Comparison of ENCODE assay signal across 17 mouse cellular contexts in genomic region chr12:66157630-66158292, GRCm38 (mm10).
DNase-seq lines count a peak whose midpoint lies in the region; ATAC-seq lines count a peak whose summit lies in the region.
"Had no signal": no experiment of that assay in that cellular context is flagged by ENCODE, and none has a peak within 500 bp of the region (broad histone marks: within the 10 kb centered on the region; RNA-seq: fewer than 3 reads in every experiment).

No protein-coding gene starts in this region.

- DNase-seq in forebrain, embryonic 11.5 days (ENCODE audit: low spot score), result no peak
- no peak for DNase-seq in forebrain, embryonic 10.5 days (ENCODE audit: extremely low spot score, low spot score)
- peak; percentile 14 for DNase-seq in neural tube, embryonic 11.5 days (ENCODE audit: low spot score)
- peak; percentile 75 for DNase-seq in forebrain, embryonic 14.5 days (ENCODE audit: low spot score)
- DNase-seq in adrenal gland, postnatal 25 days, result no peak
- no peak for DNase-seq in ovary, postnatal 10 days (ENCODE audit: low spot score)
- DNase-seq in gastrocnemius, postnatal 36 days, result no peak
- DNase-seq: cerebellum, adult 11 months; gastrocnemius, postnatal 10 days; heart, postnatal 10 days; kidney, adult 8-10 months; lung, postnatal 14 days; spleen, adult 18-20 months; thymus, postnatal 36 days had no signal

- WGBS in forebrain, embryonic 11.5 days, result 15% methylated on average over 3 of the region's 3 CpGs
- WGBS in forebrain, embryonic 10.5 days, result 34% methylated on average over 3 of the region's 3 CpGs
- WGBS in neural tube, embryonic 11.5 days, result 53% methylated on average over 3 of the region's 3 CpGs
- 29% methylated on average over 3 of the region's 3 CpGs for WGBS in neural tube, embryonic 15.5 days
- 5% methylated on average over 3 of the region's 3 CpGs for WGBS in forebrain, embryonic 14.5 days

- intact Hi-C loops in gastrocnemius, postnatal 36 days (cut with DNase I), result no loop called here

- no peak overlapping the region for H3K4me2 ChIP-seq in forebrain, embryonic 11.5 days (ENCODE audit: low read depth, low read length, severe bottlenecking)
- no peak overlapping the region for H3K4me2 ChIP-seq in neural tube, embryonic 11.5 days (ENCODE audit: low read depth)
- no peak overlapping the region for H3K4me2 ChIP-seq in neural tube, embryonic 15.5 days
- H3K4me2 ChIP-seq in forebrain, embryonic 14.5 days (ENCODE audit: low read length), result no peak overlapping the region; the same call in 1 of the 2 replicates
- H3K4me2 ChIP-seq: hindbrain, embryonic 15.5 days; limb, embryonic 12.5 days had no signal

- H3K9ac ChIP-seq in forebrain, embryonic 11.5 days (ENCODE audit: low read length), result no peak overlapping the region
- no peak overlapping the region for H3K9ac ChIP-seq in neural tube, embryonic 11.5 days (ENCODE audit: low read length)
- no peak overlapping the region for H3K9ac ChIP-seq in neural tube, embryonic 15.5 days (replicated peaks)
- H3K9ac ChIP-seq in forebrain, embryonic 14.5 days (ENCODE audit: low read length), result no peak overlapping the region
- H3K9ac ChIP-seq: hindbrain, embryonic 15.5 days; limb, embryonic 12.5 days had no signal

- H3K9me3 ChIP-seq in forebrain, embryonic 11.5 days (ENCODE audit: control insufficient read depth, low read length), result no peaks in the 10 kb centered on the region
- no peaks in the 10 kb centered on the region for H3K9me3 ChIP-seq in forebrain, embryonic 10.5 days
- H3K9me3 ChIP-seq in neural tube, embryonic 11.5 days (ENCODE audit: control insufficient read depth, low read length), result no peaks in the 10 kb centered on the region
- no peaks in the 10 kb centered on the region for H3K9me3 ChIP-seq in neural tube, embryonic 15.5 days (replicated peaks)
- no peaks in the 10 kb centered on the region for H3K9me3 ChIP-seq in forebrain, embryonic 14.5 days (replicated peaks; ENCODE audit: control insufficient read depth, low read length)
- H3K9me3 ChIP-seq: hindbrain, embryonic 15.5 days; limb, embryonic 12.5 days had no signal

- no peaks in the 10 kb centered on the region for H3K4me1 ChIP-seq in forebrain, embryonic 11.5 days (replicated peaks; ENCODE audit: control insufficient read depth, insufficient read depth, low read length)
- H3K4me1 ChIP-seq in forebrain, embryonic 10.5 days, result peaks cover 9% of the 10 kb centered on the region; the same call in 1 of the 2 replicates
- H3K4me1 ChIP-seq in neural tube, embryonic 11.5 days (ENCODE audit: control insufficient read depth, insufficient read depth, low read length), result no peaks in the 10 kb centered on the region
- no peaks in the 10 kb centered on the region for H3K4me1 ChIP-seq in neural tube, embryonic 15.5 days
- H3K4me1 ChIP-seq in forebrain, embryonic 14.5 days (ENCODE audit: control insufficient read depth, insufficient read depth, low read length), result no peaks in the 10 kb centered on the region
- H3K4me1 ChIP-seq: hindbrain, embryonic 15.5 days; limb, embryonic 12.5 days had no signal

- H3K36me3 ChIP-seq in forebrain, embryonic 11.5 days (ENCODE audit: control insufficient read depth, insufficient read depth, low read length), result no peaks in the 10 kb centered on the region
- no peaks in the 10 kb centered on the region for H3K36me3 ChIP-seq in forebrain, embryonic 10.5 days (replicated peaks)
- H3K36me3 ChIP-seq in neural tube, embryonic 11.5 days (ENCODE audit: control insufficient read depth, insufficient read depth, low read length), result no peaks in the 10 kb centered on the region
- no peaks in the 10 kb centered on the region for H3K36me3 ChIP-seq in neural tube, embryonic 15.5 days
- H3K36me3 ChIP-seq in forebrain, embryonic 14.5 days (ENCODE audit: control insufficient read depth, insufficient read depth, low read length), result no peaks in the 10 kb centered on the region
- H3K36me3 ChIP-seq: hindbrain, embryonic 15.5 days; limb, embryonic 12.5 days had no signal

- H3K27me3 ChIP-seq in forebrain, embryonic 11.5 days (ENCODE audit: control insufficient read depth, insufficient read depth, low read length), result no peaks in the 10 kb centered on the region
- no peaks in the 10 kb centered on the region for H3K27me3 ChIP-seq in forebrain, embryonic 10.5 days (ENCODE audit: poor library complexity, severe bottlenecking)
- H3K27me3 ChIP-seq in neural tube, embryonic 11.5 days (ENCODE audit: control insufficient read depth, insufficient read depth, low read length), result no peaks in the 10 kb centered on the region
- H3K27me3 ChIP-seq in neural tube, embryonic 15.5 days (replicated peaks), result no peaks in the 10 kb centered on the region
- H3K27me3 ChIP-seq in forebrain, embryonic 14.5 days (replicated peaks; ENCODE audit: control insufficient read depth, insufficient read depth, low read length), result no peaks in the 10 kb centered on the region
- H3K27me3 ChIP-seq: hindbrain, embryonic 15.5 days; limb, embryonic 12.5 days had no signal

- ATAC-seq in forebrain, embryonic 11.5 days (replicated peaks; ENCODE audit: low FRiP score), result peak; percentile 63
- ATAC-seq in neural tube, embryonic 11.5 days (ENCODE audit: insufficient read depth, low FRiP score, low TSS enrichment), result no peak
- no peak for ATAC-seq in neural tube, embryonic 15.5 days (ENCODE audit: low FRiP score)
- peak; percentile 77 for ATAC-seq in forebrain, embryonic 14.5 days

- no peak overlapping the region for H3K27ac ChIP-seq in forebrain, embryonic 11.5 days (ENCODE audit: low read depth, low read length)
- H3K27ac ChIP-seq in forebrain, embryonic 10.5 days, result no peak overlapping the region
- no peak overlapping the region for H3K27ac ChIP-seq in neural tube, embryonic 11.5 days (ENCODE audit: low read depth, low read length)
- H3K27ac ChIP-seq in neural tube, embryonic 15.5 days (replicated peaks), result no peak overlapping the region
- H3K27ac ChIP-seq in forebrain, embryonic 14.5 days (ENCODE audit: low read depth, low read length), result no peak overlapping the region
- H3K27ac ChIP-seq: hindbrain, embryonic 15.5 days; limb, embryonic 12.5 days had no signal

- no peak overlapping the region for H3K4me3 ChIP-seq in forebrain, embryonic 11.5 days (ENCODE audit: low read depth, low read length)
- no peak overlapping the region for H3K4me3 ChIP-seq in forebrain, embryonic 10.5 days
- H3K4me3 ChIP-seq in neural tube, embryonic 11.5 days (ENCODE audit: low read depth, low read length), result no peak overlapping the region
- H3K4me3 ChIP-seq in neural tube, embryonic 15.5 days (replicated peaks), result no peak overlapping the region
- H3K4me3 ChIP-seq in forebrain, embryonic 14.5 days (ENCODE audit: low read depth, low read length), result no peak overlapping the region
- H3K4me3 ChIP-seq: hindbrain, embryonic 15.5 days; limb, embryonic 12.5 days had no signal

Comparison
In these comparisons a context has a peak if more than half of its experiments do, and no peak if none do; other contexts are left out.
1. DNase-seq: peak in neural tube, embryonic 11.5 days (single experiment) and forebrain, embryonic 14.5 days (single experiment); none in forebrain, embryonic 11.5 days (single experiment), forebrain, embryonic 10.5 days (single experiment), adrenal gland, postnatal 25 days (single experiment), ovary, postnatal 10 days (single experiment) and gastrocnemius, postnatal 36 days (0 of 2).
2. ATAC-seq: peak in forebrain, embryonic 11.5 days (single experiment) and forebrain, embryonic 14.5 days (single experiment); none in neural tube, embryonic 11.5 days (single experiment) and neural tube, embryonic 15.5 days (single experiment).